Mouse (Mus musculus) C2C12 (cell line): ENCODE measurements around the gene Acot11.

Source experiments
- CTCF ChIP-seq: IDR thresholded peaks from one replicate; pipeline ENCODE4 v1.5.1; 2011; ENCODE audit not compliant: control insufficient read depth, insufficient read depth, insufficient read length
- MAX ChIP-seq: IDR thresholded peaks from one replicate; pipeline ENCODE4 v1.6.1; 2011; ENCODE audit warnings: mild to moderate bottlenecking, control low read depth
- MYOD1 ChIP-seq: IDR thresholded peaks from one replicate; pipeline ENCODE4 v1.6.1; 2011; ENCODE audit warnings: low read depth; ENCODE audit not compliant: control insufficient read depth, insufficient read length
- MYOG ChIP-seq: IDR thresholded peaks from one replicate; pipeline ENCODE4 v1.6.1; 2011; ENCODE audit not compliant: control insufficient read depth, insufficient read length; ENCODE audit errors: extremely low read depth

- TF ChIP-seq CTCF: no peak
- TF ChIP-seq MAX: no peak
- no peak for TF ChIP-seq MYOD1
- TF ChIP-seq MYOG: no peak
These were observed 12.2 kb upstream of the Acot11 start for GRCm38 (mm10) chr4:106817017-106817416.
